Mouse (Mus musculus) hindbrain, embryonic 11.5 days (tissue): Measurements from ENCODE around the gene Ckap4. TPM values are rescaled to one million over a fixed set of nuclear protein-coding genes. Genes with fewer than 3 reads are reported as not detected.
"Not testable (repeated sequence)": the region's sequence is repeated elsewhere in the genome, so short reads cannot be mapped to it uniquely, and the experiment has no call there.

ENCODE experiments used
- ATAC-seq: fragments of 200-750 bp; cut with Nextera tagmentation; 2 replicates; pipeline ENCODE4 v1.8.0; 2017; ENCODE audit warnings: mild to moderate bottlenecking, moderate TSS enrichment, moderate library complexity; ENCODE audit not compliant: low FRiP score
- DNase-seq: peaks from one replicate; pipeline ENCODE4 v3.0.0-alpha.2; 2015; ENCODE audit warnings: low spot score
- H3K27ac ChIP-seq: fragments of 300-500 bp; sonication (generic); 2 replicates; pipeline ENCODE4 v1.5.1; 2014; ENCODE audit warnings: mild to moderate bottlenecking, low read depth, low read length
- H3K27me3 ChIP-seq: fragments of 300-500 bp; sonication (generic); 2 replicates; pipeline ENCODE4 v1.6.1; 2014; ENCODE audit warnings: mild to moderate bottlenecking, low read length, moderate library complexity, mixed read lengths; ENCODE audit not compliant: control insufficient read depth, insufficient read depth
- H3K36me3 ChIP-seq: fragments of 300-500 bp; sonication (generic); 2 replicates; pipeline ENCODE4 v1.6.1; 2014; ENCODE audit warnings: mild to moderate bottlenecking, low read length, moderate library complexity, mixed read lengths; ENCODE audit not compliant: control insufficient read depth, insufficient read depth
- H3K4me1 ChIP-seq: fragments of 300-500 bp; sonication (generic); replicated peaks from 2 replicates; pipeline ENCODE4 v1.6.1; 2014; ENCODE audit warnings: low read length, mixed read lengths; ENCODE audit not compliant: control insufficient read depth, insufficient read depth
- H3K4me2 ChIP-seq: fragments of 300-500 bp; sonication (generic); replicated peaks from 2 replicates; pipeline ENCODE4 v1.6.1; 2014; ENCODE audit warnings: mild to moderate bottlenecking, low read depth, low read length
- H3K4me3 ChIP-seq: fragments of 300-500 bp; sonication (generic); 2 replicates; pipeline ENCODE4 v1.5.1; 2014; ENCODE audit warnings: low read depth, low read length
- H3K9ac ChIP-seq: fragments of 300-500 bp; sonication (generic); 2 replicates; pipeline ENCODE4 v1.6.1; 2014; ENCODE audit warnings: low read depth, low read length
- H3K9me3 ChIP-seq: fragments of 300-500 bp; sonication (generic); 2 replicates; pipeline ENCODE4 v1.6.1; 2016; ENCODE audit warnings: low read length; ENCODE audit not compliant: control insufficient read depth
- WGBS: fragments of 180-500 bp; shearing (Covaris S2); extraction: QIAGEN DNeasy Blood & Tissue Kit; methylation state at CpG from one replicate; pipeline ENCODE4 v1.1.7; 2014; 5-methylcytosine and 5-hydroxymethylcytosine counted together
- polyA plus RNA-seq: library from polyadenylated mRNA; unstranded; fragments of >200 nt; fragmentation: Nextera tagmentation; extraction: Ambion mirVana; gene quantifications from 2 replicates; pipeline ENCODE4 v1.2.1, GENCODE M21; 2014

Gene Ckap4
- polyA plus RNA-seq, 1 experiment from 2014 or later: 91.1 TPM

GRCm38 (mm10) chr10:84496805-84497204 is 37.1 kb downstream of the Ckap4 start:
- H3K4me3 ChIP-seq: no peak overlapping the region
- H3K27me3 ChIP-seq: no peaks in the 10 kb centered on the region
- no peaks in the 10 kb centered on the region for H3K36me3 ChIP-seq
- ATAC-seq (no peak), DNase-seq (no peak)
- 64% methylated on average over 2 of the region's 2 CpGs for WGBS
- H3K4me1 ChIP-seq: no peaks in the 10 kb centered on the region
- no peak overlapping the region for H3K27ac ChIP-seq
- H3K9me3 ChIP-seq: no peaks in the 10 kb centered on the region
- H3K4me2 ChIP-seq: no peak overlapping the region
- no peak overlapping the region for H3K9ac ChIP-seq

GRCm38 (mm10) chr10:84494432-84494831 is 39.4 kb downstream of the Ckap4 start:
- no peak overlapping the region for H3K27ac ChIP-seq

GRCm38 (mm10) chr10:84490115-84490514 is 43.7 kb downstream of the Ckap4 start:
- H3K27ac ChIP-seq: no peak overlapping the region
- H3K4me1 ChIP-seq: no peaks in the 10 kb centered on the region
- no peak for ATAC-seq
- no peak overlapping the region for H3K4me3 ChIP-seq
- no peak overlapping the region for H3K4me2 ChIP-seq
- DNase-seq: no peak
- H3K27me3 ChIP-seq: no peaks in the 10 kb centered on the region
- WGBS: 89% methylated on average over 5 of the region's 5 CpGs
- no peaks in the 10 kb centered on the region for H3K36me3 ChIP-seq
- no peak overlapping the region for H3K9ac ChIP-seq
- no peaks in the 10 kb centered on the region for H3K9me3 ChIP-seq

More at GRCm38 (mm10) chr10:84494432-84494831, 39.4 kb downstream of the Ckap4 start:
- no peaks in the 10 kb centered on the region for H3K4me1 ChIP-seq
- ATAC-seq (no peak), DNase-seq (no peak)
- H3K27me3 ChIP-seq: no peaks in the 10 kb centered on the region
- H3K36me3 ChIP-seq: no peaks in the 10 kb centered on the region
- H3K9me3 ChIP-seq: no peaks in the 10 kb centered on the region
- no peak overlapping the region for H3K4me3 ChIP-seq
- H3K4me2 ChIP-seq: no peak overlapping the region
- no peak overlapping the region for H3K9ac ChIP-seq
- 90% methylated on average over 7 of the region's 7 CpGs for WGBS

GRCm38 (mm10) chr10:84488315-84488714 is 45.5 kb downstream of the Ckap4 start:
- H3K9ac ChIP-seq: no peak overlapping the region
- H3K36me3 ChIP-seq: no peaks in the 10 kb centered on the region
- H3K9me3 ChIP-seq: no peaks in the 10 kb centered on the region
- no peak overlapping the region for H3K4me2 ChIP-seq
- H3K27me3 ChIP-seq: no peaks in the 10 kb centered on the region
- H3K4me1 ChIP-seq: no peaks in the 10 kb centered on the region
- peak; percentile 66 for DNase-seq
- 38% methylated on average over 6 of the region's 6 CpGs for WGBS
- no peak overlapping the region for H3K4me3 ChIP-seq
- ATAC-seq: no peak
- no peak overlapping the region for H3K27ac ChIP-seq

- Histone ChIP-seq H3K4me2 (no peak overlapping the region), H3K4me1 (no peaks in the 10 kb centered on the region; the same call in 1 of the 2 replicates), H3K27me3 (no peaks in the 10 kb centered on the region), H3K9me3 (no peaks in the 10 kb centered on the region), H3K9ac (no peak overlapping the region), H3K36me3 (no peaks in the 10 kb centered on the region), H3K4me3 (no peak overlapping the region), H3K27ac (no peak overlapping the region)
- DNase-seq: no peak
- ATAC-seq: no peak
- WGBS: 82% methylated on average over 1 of the region's 1 CpGs
These were observed 49.2 kb downstream of the Ckap4 start for GRCm38 (mm10) chr10:84484661-84485060.

- H3K4me3 ChIP-seq: no peak overlapping the region
- WGBS: 71% methylated on average over 3 of the region's 3 CpGs
These were observed 50.3 kb downstream of the Ckap4 start for GRCm38 (mm10) chr10:84483553-84483952.

GRCm38 (mm10) chr10:84483069-84483468 is 50.8 kb downstream of the Ckap4 start:
- Histone ChIP-seq H3K9ac (no peak overlapping the region), H3K9me3 (no peaks in the 10 kb centered on the region), H3K27me3 (no peaks in the 10 kb centered on the region), H3K27ac (no peak overlapping the region), H3K4me1 (peaks cover 3% of the 10 kb centered on the region; the same call in 1 of the 2 replicates), H3K36me3 (no peaks in the 10 kb centered on the region), H3K4me2 (no peak overlapping the region), H3K4me3 (no peak overlapping the region)
- no peak for ATAC-seq
- 80% methylated on average over 2 of the region's 2 CpGs for WGBS
- DNase-seq: no peak

More at GRCm38 (mm10) chr10:84483553-84483952, 50.3 kb downstream of the Ckap4 start:
- no peaks in the 10 kb centered on the region for H3K9me3 ChIP-seq
- H3K4me2 ChIP-seq: no peak overlapping the region
- ATAC-seq: no peak
- no peaks in the 10 kb centered on the region for H3K27me3 ChIP-seq
- no peak overlapping the region for H3K9ac ChIP-seq
- no peak overlapping the region for H3K27ac ChIP-seq
- H3K36me3 ChIP-seq: no peaks in the 10 kb centered on the region
- no peak for DNase-seq
- no peaks in the 10 kb centered on the region; the same call in 1 of the 2 replicates for H3K4me1 ChIP-seq

- not testable (repeated sequence) for DNase-seq, H3K36me3 ChIP-seq, H3K9me3 ChIP-seq, H3K4me3 ChIP-seq, H3K4me1 ChIP-seq, H3K9ac ChIP-seq, H3K27me3 ChIP-seq, H3K27ac ChIP-seq, ATAC-seq, H3K4me2 ChIP-seq
- 93% methylated on average over 15 of the region's 15 CpGs for WGBS
These were observed 51.4 kb downstream of the Ckap4 start for GRCm38 (mm10) chr10:84482418-84482817.

- no peak for DNase-seq
- no peak for ATAC-seq
- Histone ChIP-seq H3K9me3 (no peaks in the 10 kb centered on the region), H3K4me1 (peaks cover 9% of the 10 kb centered on the region), H3K4me2 (no peak overlapping the region), H3K36me3 (no peaks in the 10 kb centered on the region), H3K4me3 (no peak overlapping the region), H3K9ac (no peak overlapping the region), H3K27me3 (no peaks in the 10 kb centered on the region), H3K27ac (no peak overlapping the region)
- whole genome bisulfite sequencing: 52% methylated on average over 5 of the region's 5 CpGs
These were observed 52.6 kb downstream of the Ckap4 start for GRCm38 (mm10) chr10:84481327-84481671.
